Comparison of ENCODE assay signal across 16 mouse cellular contexts in the genomic region with DNA sequence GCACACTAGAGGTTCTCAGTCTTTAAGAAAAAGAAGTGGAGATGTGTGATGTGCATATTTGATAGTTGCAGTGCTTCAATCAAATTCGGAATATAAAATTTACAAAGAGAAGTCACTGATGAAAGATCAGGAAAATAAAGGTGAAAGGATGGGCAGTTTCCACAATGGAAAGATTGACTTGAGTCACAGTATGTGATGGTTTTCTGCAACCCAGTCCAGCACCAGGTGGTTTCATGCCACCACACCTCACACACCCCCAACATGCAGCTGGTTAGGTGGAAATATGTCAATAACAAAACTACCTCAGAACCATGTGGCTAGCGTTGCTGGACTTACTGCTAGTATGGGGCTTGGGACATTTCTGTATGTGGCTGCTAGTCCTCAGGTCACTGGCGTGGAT.
A peak's percentile ranks its signal among the peaks of the same experiment; 100 is the strongest.
DNase-seq lines count a peak whose midpoint lies in the region; ATAC-seq and TF ChIP-seq lines count a peak whose summit lies in the region.
"Had no signal": no experiment of that assay in that cellular context is flagged by ENCODE, and none has a peak within 500 bp of the region (broad histone marks: within the 10 kb centered on the region; RNA-seq: fewer than 3 reads in every experiment).

No protein-coding gene starts in this region.

- no peak for TF ChIP-seq CTCF in intestine, postnatal 0 days (IDR thresholded peaks at IDR 0.05; ENCODE audit: low read depth)

- no peak overlapping the region for H3K9ac ChIP-seq in embryonic facial prominence, embryonic 13.5 days
- no peak overlapping the region for H3K9ac ChIP-seq in heart, embryonic 13.5 days
- H3K9ac ChIP-seq in intestine, postnatal 0 days (ENCODE audit: low read depth, low read length) = no peak overlapping the region
- no peak overlapping the region for H3K9ac ChIP-seq in intestine, embryonic 16.5 days (ENCODE audit: low read depth, low read length)
- no peak overlapping the region for H3K9ac ChIP-seq in embryonic facial prominence, embryonic 15.5 days
- H3K9ac ChIP-seq: lung, embryonic 14.5 days had no signal

- H3K27me3 ChIP-seq in embryonic facial prominence, embryonic 13.5 days = no peaks in the 10 kb centered on the region
- no peaks in the 10 kb centered on the region for H3K27me3 ChIP-seq in embryonic facial prominence, embryonic 10.5 days (replicated peaks; ENCODE audit: low read depth, poor library complexity, severe bottlenecking)
- H3K27me3 ChIP-seq in heart, embryonic 13.5 days (replicated peaks) = no peaks in the 10 kb centered on the region
- no peaks in the 10 kb centered on the region for H3K27me3 ChIP-seq in intestine, postnatal 0 days (replicated peaks; ENCODE audit: control insufficient read depth, insufficient read depth, low read length)
- no peaks in the 10 kb centered on the region for H3K27me3 ChIP-seq in intestine, embryonic 16.5 days (replicated peaks; ENCODE audit: control insufficient read depth, insufficient read depth, low read length)
- no peaks in the 10 kb centered on the region for H3K27me3 ChIP-seq in embryonic facial prominence, embryonic 15.5 days

- H3K9me3 ChIP-seq in embryonic facial prominence, embryonic 13.5 days = no peaks in the 10 kb centered on the region
- H3K9me3 ChIP-seq in embryonic facial prominence, embryonic 10.5 days = no peaks in the 10 kb centered on the region
- no peaks in the 10 kb centered on the region for H3K9me3 ChIP-seq in heart, embryonic 13.5 days
- H3K9me3 ChIP-seq in intestine, postnatal 0 days (ENCODE audit: control insufficient read depth) = no peaks in the 10 kb centered on the region
- H3K9me3 ChIP-seq in intestine, embryonic 16.5 days (ENCODE audit: control insufficient read depth, low read length) = no peaks in the 10 kb centered on the region
- no peaks in the 10 kb centered on the region for H3K9me3 ChIP-seq in embryonic facial prominence, embryonic 15.5 days (replicated peaks)

- H3K4me1 ChIP-seq in embryonic facial prominence, embryonic 13.5 days = no peaks in the 10 kb centered on the region
- H3K4me1 ChIP-seq in embryonic facial prominence, embryonic 10.5 days = no peaks in the 10 kb centered on the region
- H3K4me1 ChIP-seq in heart, embryonic 13.5 days = peaks cover 32% of the 10 kb centered on the region
- no peaks in the 10 kb centered on the region for H3K4me1 ChIP-seq in intestine, postnatal 0 days (replicated peaks; ENCODE audit: control insufficient read depth, insufficient read depth, low read length)
- no peaks in the 10 kb centered on the region for H3K4me1 ChIP-seq in intestine, embryonic 16.5 days (ENCODE audit: control insufficient read depth, insufficient read depth, low read length)
- H3K4me1 ChIP-seq in embryonic facial prominence, embryonic 15.5 days = 0 out of 2 replicates have a peak, but pooled peaks cover 4% of the 10 kb centered on the region

- WGBS in embryonic facial prominence, embryonic 13.5 days = 81% methylated on average over 3 of the region's 3 CpGs
- WGBS in embryonic facial prominence, embryonic 10.5 days = 85% methylated on average over 3 of the region's 3 CpGs
- 65% methylated on average over 3 of the region's 3 CpGs for WGBS in heart, embryonic 13.5 days
- WGBS in intestine, postnatal 0 days = 77% methylated on average over 3 of the region's 3 CpGs
- WGBS in intestine, embryonic 16.5 days = 90% methylated on average over 3 of the region's 3 CpGs
- WGBS in embryonic facial prominence, embryonic 15.5 days = 74% methylated on average over 3 of the region's 3 CpGs

- ATAC-seq in embryonic facial prominence, embryonic 13.5 days (ENCODE audit: insufficient number of reproducible peaks, insufficient read depth, low FRiP score, low TSS enrichment, low read depth) = 0 out of 2 replicates have a peak, but pooled peaks have one; percentile 12
- no peak; the same call in 1 of the 2 replicates for ATAC-seq in heart, embryonic 13.5 days (ENCODE audit: extremely low read depth, insufficient number of reproducible peaks, low FRiP score, low TSS enrichment)
- ATAC-seq in intestine, postnatal 0 days = 0 out of 2 replicates have a peak, but pooled peaks have one; percentile 19
- ATAC-seq in intestine, embryonic 16.5 days = no peak
- ATAC-seq in embryonic facial prominence, embryonic 15.5 days (ENCODE audit: insufficient number of reproducible peaks, low FRiP score, low TSS enrichment, low read depth) = 0 out of 2 replicates have a peak, but pooled peaks have one; percentile 5

- no peak overlapping the region for H3K4me3 ChIP-seq in embryonic facial prominence, embryonic 13.5 days
- H3K4me3 ChIP-seq in embryonic facial prominence, embryonic 10.5 days = no peak overlapping the region
- no peak overlapping the region for H3K4me3 ChIP-seq in heart, embryonic 13.5 days
- H3K4me3 ChIP-seq in intestine, postnatal 0 days (ENCODE audit: low read depth, low read length) = no peak overlapping the region
- H3K4me3 ChIP-seq in intestine, embryonic 16.5 days (ENCODE audit: low read length) = no peak overlapping the region
- H3K4me3 ChIP-seq in embryonic facial prominence, embryonic 15.5 days (replicated peaks) = no peak overlapping the region
- H3K4me3 ChIP-seq: layer of hippocampus, adult 2 months had no signal

- DNase-seq in embryonic facial prominence, embryonic 10.5 days (ENCODE audit: low spot score) = no peak
- no peak for DNase-seq in heart, postnatal 4 days
- DNase-seq in embryo, embryonic 10 days (ENCODE audit: low spot score) = no peak
- DNase-seq: cerebellum, adult 2 months; cerebellum, postnatal 36 days; kidney, adult 8-10 months; kidney, postnatal 14 days; layer of hippocampus, postnatal 36 days; lung, embryonic 14.5 days; thymus, postnatal 14 days had no signal

- no peak overlapping the region for H3K4me2 ChIP-seq in embryonic facial prominence, embryonic 13.5 days
- no peak overlapping the region for H3K4me2 ChIP-seq in heart, embryonic 13.5 days
- no peak overlapping the region for H3K4me2 ChIP-seq in intestine, postnatal 0 days (replicated peaks; ENCODE audit: low read depth)
- H3K4me2 ChIP-seq in intestine, embryonic 16.5 days (ENCODE audit: low read depth, low read length) = no peak overlapping the region
- H3K4me2 ChIP-seq in embryonic facial prominence, embryonic 15.5 days (replicated peaks) = no peak overlapping the region
- H3K4me2 ChIP-seq: lung, embryonic 14.5 days had no signal

- peaks cover 57% of the 10 kb centered on the region for H3K36me3 ChIP-seq in embryonic facial prominence, embryonic 13.5 days
- peaks cover 81% of the 10 kb centered on the region for H3K36me3 ChIP-seq in embryonic facial prominence, embryonic 10.5 days (replicated peaks)
- H3K36me3 ChIP-seq in heart, embryonic 13.5 days = peaks cover 81% of the 10 kb centered on the region
- peaks cover 14% of the 10 kb centered on the region for H3K36me3 ChIP-seq in intestine, postnatal 0 days (ENCODE audit: control insufficient read depth, insufficient read depth)
- H3K36me3 ChIP-seq in intestine, embryonic 16.5 days (ENCODE audit: control insufficient read depth, insufficient read depth, low read length) = peaks cover 3% of the 10 kb centered on the region; the same call in 1 of the 2 replicates
- H3K36me3 ChIP-seq in embryonic facial prominence, embryonic 15.5 days = peaks cover 29% of the 10 kb centered on the region

- peak overlapping the region; percentile 48; the same call in 1 of the 2 replicates for H3K27ac ChIP-seq in embryonic facial prominence, embryonic 13.5 days
- no peak overlapping the region for H3K27ac ChIP-seq in embryonic facial prominence, embryonic 10.5 days (replicated peaks)
- H3K27ac ChIP-seq in heart, embryonic 13.5 days (replicated peaks) = peak overlapping the region; percentile 89
- H3K27ac ChIP-seq in intestine, postnatal 0 days (ENCODE audit: low read depth, low read length) = no peak overlapping the region
- H3K27ac ChIP-seq in intestine, embryonic 16.5 days (ENCODE audit: low read length) = no peak overlapping the region
- H3K27ac ChIP-seq in embryonic facial prominence, embryonic 15.5 days (replicated peaks) = peak overlapping the region; percentile 60; the same call in 1 of the 2 replicates
- H3K27ac ChIP-seq: layer of hippocampus, adult 2 months had no signal

Comparison
In these comparisons a context has a peak if more than half of its experiments do, and no peak if none do; other contexts are left out.
1. ATAC-seq: peak in embryonic facial prominence, embryonic 13.5 days (single experiment), intestine, postnatal 0 days (single experiment) and embryonic facial prominence, embryonic 15.5 days (single experiment); none in heart, embryonic 13.5 days (single experiment) and intestine, embryonic 16.5 days (single experiment).
2. H3K27ac ChIP-seq: peak in embryonic facial prominence, embryonic 13.5 days (single experiment), heart, embryonic 13.5 days (single experiment) and embryonic facial prominence, embryonic 15.5 days (single experiment); none in embryonic facial prominence, embryonic 10.5 days (single experiment), intestine, postnatal 0 days (single experiment) and intestine, embryonic 16.5 days (single experiment).